Mouse (Mus musculus) MEL (cell line): ENCODE data around the gene Nrcam. TPM values are rescaled to one million over a fixed set of nuclear protein-coding genes. Genes with fewer than 3 reads are reported as not detected.

ENCODE experiments used
- DNase-seq: peaks from one replicate; pipeline ENCODE4 v3.0.0; 2011; ENCODE audit warnings: low read depth, low spot score
- H3K27ac ChIP-seq: 2 replicates; pipeline ENCODE4 v1.5.1; 2012; ENCODE audit warnings: low read depth, mild to moderate bottlenecking, control low read depth, low read length, moderate library complexity; ENCODE audit not compliant: control insufficient read depth
- H3K27me3 ChIP-seq, 2 experiments: fragments of 150-350 bp in 1 of 2; sonication (generic) in 1 of 2; 2 replicates each; pipeline ENCODE4 v1.6.1; 2012; ENCODE audit warnings: low read length in 2 of 2, mild to moderate bottlenecking in 2 of 2, improper control_type of control experiment in 1 of 2, moderate library complexity in 1 of 2; ENCODE audit not compliant: insufficient read depth in 2 of 2, control insufficient read depth in 1 of 2
- H3K36me3 ChIP-seq, 2 experiments: 2 replicates each; pipeline ENCODE4 v1.6.1; 2012 to 2014; ENCODE audit warnings: low read length in 2 of 2, improper control_type of control experiment in 1 of 2, inconsistent platforms in 1 of 2, mild to moderate bottlenecking in 1 of 2; ENCODE audit not compliant: insufficient read depth in 2 of 2, control insufficient read depth in 1 of 2
- H3K4me1 ChIP-seq, 2 experiments: fragments of 150-350 bp in 1 of 2; sonication (generic) in 1 of 2; 2 replicates each; pipeline ENCODE4 v1.6.1; 2012; ENCODE audit warnings: low read length in 2 of 2, improper control_type of control experiment in 1 of 2, mild to moderate bottlenecking in 1 of 2; ENCODE audit not compliant: insufficient read depth in 2 of 2, control insufficient read depth in 1 of 2
- H3K4me3 ChIP-seq, 2 experiments: fragments of 150-350 bp in 1 of 2; sonication (generic) in 1 of 2; 2 replicates each; pipeline ENCODE4 v1.5.1; 2012; ENCODE audit warnings: low read depth in 2 of 2, low read length in 2 of 2, mild to moderate bottlenecking in 2 of 2, moderate library complexity in 2 of 2, control low read depth in 1 of 2, improper control_type of control experiment in 1 of 2; ENCODE audit not compliant: control insufficient read depth in 1 of 2, insufficient read depth in 1 of 2
- H3K79me2 ChIP-seq: 2 replicates; pipeline ENCODE4 v1.6.1; 2012; ENCODE audit warnings: mild to moderate bottlenecking, low read length, moderate library complexity; ENCODE audit not compliant: control insufficient read depth, poor library complexity, insufficient read depth
- H3K9ac ChIP-seq: 2 replicates; pipeline ENCODE4 v1.6.1; 2012; ENCODE audit warnings: low read depth, mild to moderate bottlenecking, control low read depth, low read length, moderate library complexity; ENCODE audit not compliant: control insufficient read depth, poor library complexity, severe bottlenecking
- H3K9me3 ChIP-seq: fragments of 150-350 bp; sonication (generic); replicated peaks from 2 replicates; pipeline ENCODE4 v1.6.1; 2012; ENCODE audit warnings: mild to moderate bottlenecking, low read length, improper control_type of control experiment, moderate library complexity; ENCODE audit not compliant: insufficient read depth
- BHLHE40 ChIP-seq: IDR thresholded peaks from 2 replicates; pipeline ENCODE4 v1.6.1; 2012; ENCODE audit warnings: low read depth, mild to moderate bottlenecking, inconsistent platforms, low read length, improper control_type of control experiment, borderline replicate concordance
- CHD1 ChIP-seq: IDR thresholded peaks from 2 replicates; pipeline ENCODE4 v1.6.1; 2012; ENCODE audit warnings: low read depth, mild to moderate bottlenecking, inconsistent platforms, low read length, improper control_type of control experiment
- E2F4 ChIP-seq: IDR thresholded peaks from 2 replicates; pipeline ENCODE4 v1.6.1; 2011; ENCODE audit warnings: low read depth, low read length, improper control_type of control experiment, borderline replicate concordance
- ELF1 ChIP-seq: IDR thresholded peaks from 2 replicates; pipeline ENCODE4 v1.6.1; 2014; ENCODE audit warnings: low read depth, mild to moderate bottlenecking, inconsistent platforms, low read length, improper control_type of control experiment, moderate library complexity
- EP300 ChIP-seq, 2 experiments: IDR thresholded peaks; 2 replicates each; pipeline ENCODE4 v1.6.1; 2011; ENCODE audit warnings: improper control_type of control experiment in 2 of 2, low read length in 2 of 2, low read depth in 1 of 2, mild to moderate bottlenecking in 1 of 2
- ETS1 ChIP-seq: IDR thresholded peaks from 2 replicates; pipeline ENCODE4 v1.6.1; 2012; ENCODE audit warnings: low read depth, mild to moderate bottlenecking, inconsistent platforms, low read length, improper control_type of control experiment, moderate library complexity
- GATA1 ChIP-seq: IDR thresholded peaks from 2 replicates; pipeline ENCODE4 v1.6.1; 2011; ENCODE audit warnings: low read depth, low read length, improper control_type of control experiment
- HCFC1 ChIP-seq: IDR thresholded peaks from 2 replicates; pipeline ENCODE4 v1.6.1; 2012; ENCODE audit warnings: low read depth, mild to moderate bottlenecking, inconsistent platforms, low read length, improper control_type of control experiment, moderate library complexity
- JUND ChIP-seq: IDR thresholded peaks from 2 replicates; pipeline ENCODE4 v1.6.1; 2011; ENCODE audit warnings: low read depth, mild to moderate bottlenecking, improper control_type of control experiment, low read length
- MAFK ChIP-seq: IDR thresholded peaks from 2 replicates; pipeline ENCODE4 v1.6.1; 2011; ENCODE audit warnings: low read depth, mild to moderate bottlenecking, low read length, improper control_type of control experiment, borderline replicate concordance
- MYB ChIP-seq: IDR thresholded peaks from 2 replicates; pipeline ENCODE4 v1.6.1; 2011; ENCODE audit warnings: mild to moderate bottlenecking, low read depth, low read length, improper control_type of control experiment
- NELFE ChIP-seq: IDR thresholded peaks from 2 replicates; pipeline ENCODE4 v1.6.1; 2011; ENCODE audit warnings: low read depth, low read length, improper control_type of control experiment
- NRF1 ChIP-seq: IDR thresholded peaks from 2 replicates; pipeline ENCODE4 v1.6.1; 2014; ENCODE audit warnings: low read depth, mild to moderate bottlenecking, inconsistent platforms, low read length, improper control_type of control experiment, moderate library complexity; ENCODE audit not compliant: poor library complexity, insufficient read depth, severe bottlenecking
- POLR2A ChIP-seq, 2 experiments: IDR thresholded peaks; 2 replicates each; pipeline ENCODE4 v1.6.1; 2011 to 2012; ENCODE audit warnings: low read length in 2 of 2, mild to moderate bottlenecking in 2 of 2, control low read depth in 1 of 2, improper control_type of control experiment in 1 of 2, low read depth in 1 of 2, moderate library complexity in 1 of 2; ENCODE audit not compliant: control insufficient read depth in 1 of 2, insufficient read depth in 1 of 2, poor library complexity in 1 of 2
- POLR2AphosphoS5 ChIP-seq: IDR thresholded peaks from 2 replicates; pipeline ENCODE4 v1.6.1; 2012; ENCODE audit warnings: low read depth, borderline replicate concordance, mild to moderate bottlenecking, inconsistent platforms, low read length, moderate library complexity, mixed read lengths
- RCOR1 ChIP-seq: IDR thresholded peaks from 2 replicates; pipeline ENCODE4 v1.6.1; 2012; ENCODE audit warnings: low read depth, mild to moderate bottlenecking, inconsistent platforms, low read length, improper control_type of control experiment
- SIN3A ChIP-seq: IDR thresholded peaks from 2 replicates; pipeline ENCODE4 v1.6.1; 2012; ENCODE audit warnings: low read length, improper control_type of control experiment, inconsistent platforms
- TBP ChIP-seq: IDR thresholded peaks from 2 replicates; pipeline ENCODE4 v1.8.0; 2011; ENCODE audit warnings: low read depth, low read length, improper control_type of control experiment
- TCF12 ChIP-seq: IDR thresholded peaks from 2 replicates; pipeline ENCODE4 v1.6.1; 2014; ENCODE audit warnings: low read depth, mild to moderate bottlenecking, inconsistent platforms, low read length, improper control_type of control experiment, moderate library complexity
- UBTF ChIP-seq: IDR thresholded peaks from 2 replicates; pipeline ENCODE4 v1.6.1; 2012; ENCODE audit warnings: low read depth, mild to moderate bottlenecking, inconsistent platforms, low read length, improper control_type of control experiment, moderate library complexity, borderline replicate concordance; ENCODE audit not compliant: insufficient read depth
- USF1 ChIP-seq: IDR thresholded peaks from 2 replicates; pipeline ENCODE4 v1.6.1; 2014; ENCODE audit warnings: low read depth, mild to moderate bottlenecking, inconsistent platforms, low read length, improper control_type of control experiment, moderate library complexity
- USF2 ChIP-seq, 2 experiments: IDR thresholded peaks; 2 replicates each; pipeline ENCODE4 v1.6.1; 2011 to 2012; ENCODE audit warnings: improper control_type of control experiment in 2 of 2, low read length in 2 of 2, borderline replicate concordance in 1 of 2, inconsistent platforms in 1 of 2, low read depth in 1 of 2, mild to moderate bottlenecking in 1 of 2; ENCODE audit not compliant: insufficient read depth in 1 of 2
- ZC3H11A ChIP-seq: IDR thresholded peaks from 2 replicates; pipeline ENCODE4 v1.6.1; 2012; ENCODE audit warnings: low read depth, mild to moderate bottlenecking, inconsistent platforms, low read length, improper control_type of control experiment
- ZKSCAN1 ChIP-seq: IDR thresholded peaks from 2 replicates; pipeline ENCODE4 v1.6.1; 2012; ENCODE audit warnings: low read depth, mild to moderate bottlenecking, inconsistent platforms, low read length, improper control_type of control experiment, moderate library complexity
- ZNF384 ChIP-seq: IDR thresholded peaks from 2 replicates; pipeline ENCODE4 v1.6.1; 2012; ENCODE audit warnings: low read depth, mild to moderate bottlenecking, inconsistent platforms, low read length, improper control_type of control experiment
- polyA plus RNA-seq, 2 experiments: library from polyadenylated mRNA; stranded (reverse) in 1 of 2; unstranded in 1 of 2; fragments of >175 nt in 1 of 2; fragments of >200 nt in 1 of 2; gene quantifications; 2 replicates each; pipeline versions ENCODE4 v1.2.1 to v1.2.4; 2012; ENCODE audit warnings: low replicate concordance in 2 of 2, low read depth in 1 of 2; ENCODE audit not compliant: insufficient read length in 2 of 2, insufficient read depth in 1 of 2, missing spikeins in 1 of 2
- total RNA-seq: library from RNA; depleted of rRNA; stranded (reverse); fragments of 300-350 nt; gene quantifications from 2 replicates; pipeline ENCODE4 v1.2.3, GENCODE M21; 2012

Nrcam gene
- total and polyA plus RNA-seq, 3 experiments: not detected

- no peaks in the 10 kb centered on the region for H3K79me2 ChIP-seq
- no peaks in the 10 kb centered on the region for H3K27me3 ChIP-seq
- no peak for DNase-seq
- no peak overlapping the region for H3K4me3 ChIP-seq
- H3K9ac ChIP-seq: no peak overlapping the region
- no peaks in the 10 kb centered on the region for H3K36me3 ChIP-seq
- H3K9me3 ChIP-seq: no peaks in the 10 kb centered on the region
- no peak overlapping the region for H3K27ac ChIP-seq
- H3K4me1 ChIP-seq: no peaks in the 10 kb centered on the region
- TF ChIP-seq ZNF384 (no peak), CHD1 (no peak), E2F4 (no peak), ETS1 (no peak), HCFC1 (no peak), TBP (no peak), MYB (no peak), USF1 (no peak), POLR2AphosphoS5 (no peak)
Observed at GRCm38 (mm10) chr12:44515066-44515465, 186.4 kb downstream of the Nrcam start.

GRCm38 (mm10) chr12:44519440-44520141 is 190.9 kb downstream of the Nrcam start:
- no peak for DNase-seq
- Histone ChIP-seq H3K4me3 (no peak overlapping the region), H3K9me3 (no peaks in the 10 kb centered on the region), H3K27ac (no peak overlapping the region), H3K27me3 (no peaks in the 10 kb centered on the region), H3K4me1 (no peaks in the 10 kb centered on the region), H3K36me3 (no peaks in the 10 kb centered on the region), H3K79me2 (no peaks in the 10 kb centered on the region), H3K9ac (no peak overlapping the region)
- TF ChIP-seq ELF1 (no peak), SIN3A (no peak), E2F4 (no peak), ZKSCAN1 (no peak), BHLHE40 (no peak), POLR2A (IDR thresholded peaks at IDR 0.05; ENCODE audit: control insufficient read depth in 1 of 2, insufficient read depth in 1 of 2, low read depth in 1 of 2, low read length in 2 of 2, poor library complexity in 1 of 2) (no peak), USF2 (IDR thresholded peaks at IDR 0.05; ENCODE audit: borderline replicate concordance in 1 of 2, insufficient read depth in 1 of 2, low read depth in 1 of 2, low read length in 2 of 2) (no peak), NRF1 (no peak), EP300 (IDR thresholded peaks at IDR 0.05; ENCODE audit: low read depth in 1 of 2, low read length in 2 of 2) (no peak), RCOR1 (no peak), GATA1 (no peak), POLR2AphosphoS5 (no peak), ZNF384 (no peak), MAFK (no peak), ZC3H11A (no peak), UBTF (no peak), TCF12 (no peak), JUND (no peak), NELFE (no peak)
